Mouse (Mus musculus): ENCODE measurements at regions not wholly inside any gene's neighbourhood (a gene's known extent, or its start where the extent isn't known, plus 50 kb on each side); places are given as distances from the start of the nearest gene placed in this dataset.

GRCm38 (mm10) chr15:59773983-59774382 lies 242.4 kb downstream of the 4933412E24Rik start:
- DNase-seq (ENCODE audit: low spot score), result peak; percentile 35
- H3K4me3 ChIP-seq (ENCODE audit: low read depth, low read length), result no peak overlapping the region
- ATAC-seq, result no peak; the same call in 1 of the 2 replicates
- H3K27ac ChIP-seq (ENCODE audit: low read length), result no peak overlapping the region
- H3K36me3 ChIP-seq (ENCODE audit: insufficient read depth, low read length), result no peaks in the 10 kb centered on the region
- no peaks in the 10 kb centered on the region; the same call in 1 of the 2 replicates for H3K4me1 ChIP-seq (ENCODE audit: insufficient read depth, low read depth, low read length)
- no peak overlapping the region for H3K4me2 ChIP-seq (replicated peaks; ENCODE audit: low read depth, low read length)
- H3K9me3 ChIP-seq (ENCODE audit: low read length), result no peaks in the 10 kb centered on the region
- H3K27me3 ChIP-seq (replicated peaks; ENCODE audit: insufficient read depth, low read length), result no peaks in the 10 kb centered on the region
- TF ChIP-seq CTCF (IDR thresholded peaks at IDR 0.05) (no peak), EP300 (IDR thresholded peaks at IDR 0.05) (peak; percentile 54)
- H3K9ac ChIP-seq (replicated peaks; ENCODE audit: low read depth), result no peak overlapping the region
- WGBS, result 79% methylated on average over 2 of the region's 2 CpGs

- Histone ChIP-seq H3K36me3 (ENCODE audit: insufficient read depth, low read length) (no peaks in the 10 kb centered on the region), H3K9me3 (ENCODE audit: low read length) (no peaks in the 10 kb centered on the region), H3K4me3 (ENCODE audit: low read depth, low read length) (no peak overlapping the region), H3K9ac (replicated peaks; ENCODE audit: low read depth) (no peak overlapping the region), H3K4me2 (replicated peaks; ENCODE audit: low read depth, low read length) (no peak overlapping the region), H3K27me3 (replicated peaks; ENCODE audit: insufficient read depth, low read length) (no peaks in the 10 kb centered on the region), H3K27ac (ENCODE audit: low read length) (peak overlapping the region; percentile 38; the same call in 1 of the 2 replicates), H3K4me1 (ENCODE audit: insufficient read depth, low read depth, low read length) (no peaks in the 10 kb centered on the region; the same call in 1 of the 2 replicates)
- no peak for TF ChIP-seq CTCF (IDR thresholded peaks at IDR 0.05)
- peak; percentile 95 for TF ChIP-seq EP300 (IDR thresholded peaks at IDR 0.05)
- WGBS, result 68% methylated on average over 2 of the region's 2 CpGs
- ATAC-seq, result peak; percentile 71
- DNase-seq (ENCODE audit: low spot score), result peak; percentile 86
Measured at GRCm38 (mm10) chr15:59772595-59772994, 243.8 kb downstream of the 4933412E24Rik start.

GRCm38 (mm10) chr15:59762061-59762460 lies 254.4 kb downstream of the 4933412E24Rik start:
- H3K9me3 ChIP-seq (ENCODE audit: low read length), result no peaks in the 10 kb centered on the region
- no peak overlapping the region for H3K4me3 ChIP-seq (ENCODE audit: low read depth, low read length)
- H3K27ac ChIP-seq (ENCODE audit: low read length), result no peak overlapping the region
- H3K27me3 ChIP-seq (replicated peaks; ENCODE audit: insufficient read depth, low read length), result no peaks in the 10 kb centered on the region
- H3K4me2 ChIP-seq (replicated peaks; ENCODE audit: low read depth, low read length), result no peak overlapping the region
- WGBS, result 89% methylated on average over 6 of the region's 6 CpGs
- DNase-seq (ENCODE audit: low spot score) (no peak), ATAC-seq (no peak)
- no peak overlapping the region for H3K9ac ChIP-seq (replicated peaks; ENCODE audit: low read depth)
- H3K36me3 ChIP-seq (ENCODE audit: insufficient read depth, low read length), result no peaks in the 10 kb centered on the region
- no peaks in the 10 kb centered on the region for H3K4me1 ChIP-seq (ENCODE audit: insufficient read depth, low read depth, low read length)
- TF ChIP-seq CTCF (IDR thresholded peaks at IDR 0.05), result no peak

- H3K27me3 ChIP-seq (replicated peaks; ENCODE audit: insufficient read depth, low read length), result no peaks in the 10 kb centered on the region
- no peak overlapping the region for H3K4me2 ChIP-seq (replicated peaks; ENCODE audit: low read depth, low read length)
- no peaks in the 10 kb centered on the region for H3K36me3 ChIP-seq (ENCODE audit: insufficient read depth, low read length)
- no peak for TF ChIP-seq CTCF (IDR thresholded peaks at IDR 0.05)
- no peak for TF ChIP-seq EP300 (IDR thresholded peaks at IDR 0.05)
- H3K9me3 ChIP-seq (ENCODE audit: low read length), result no peaks in the 10 kb centered on the region
- H3K4me3 ChIP-seq (ENCODE audit: low read depth, low read length), result no peak overlapping the region
- no peak overlapping the region for H3K9ac ChIP-seq (replicated peaks; ENCODE audit: low read depth)
- WGBS, result 89% methylated on average over 5 of the region's 5 CpGs
- DNase-seq (ENCODE audit: low spot score), result no peak
- no peak for ATAC-seq
- H3K4me1 ChIP-seq (ENCODE audit: insufficient read depth, low read depth, low read length), result no peaks in the 10 kb centered on the region
- H3K27ac ChIP-seq (ENCODE audit: low read length), result no peak overlapping the region
Measured at GRCm38 (mm10) chr15:59760490-59760889, 255.9 kb downstream of the 4933412E24Rik start.

- Histone ChIP-seq H3K4me1 (ENCODE audit: insufficient read depth, low read depth, low read length) (no peaks in the 10 kb centered on the region), H3K4me2 (replicated peaks; ENCODE audit: low read depth, low read length) (no peak overlapping the region), H3K36me3 (ENCODE audit: insufficient read depth, low read length) (no peaks in the 10 kb centered on the region), H3K9me3 (ENCODE audit: low read length) (no peaks in the 10 kb centered on the region), H3K27ac (ENCODE audit: low read length) (no peak overlapping the region), H3K27me3 (replicated peaks; ENCODE audit: insufficient read depth, low read length) (no peaks in the 10 kb centered on the region), H3K4me3 (ENCODE audit: low read depth, low read length) (no peak overlapping the region), H3K9ac (replicated peaks; ENCODE audit: low read depth) (no peak overlapping the region)
- WGBS, result 20% methylated on average over 4 of the region's 4 CpGs
- TF ChIP-seq EP300 (IDR thresholded peaks at IDR 0.05) (peak; percentile 57), CTCF (IDR thresholded peaks at IDR 0.05) (no peak)
- DNase-seq (ENCODE audit: low spot score) (peak; percentile 83), ATAC-seq (peak; percentile 94)
Measured at GRCm38 (mm10) chr15:59759566-59759965, 256.8 kb downstream of the 4933412E24Rik start.

- Histone ChIP-seq H3K9ac (replicated peaks; ENCODE audit: low read depth) (no peak overlapping the region), H3K4me3 (ENCODE audit: low read depth, low read length) (no peak overlapping the region), H3K4me2 (replicated peaks; ENCODE audit: low read depth, low read length) (no peak overlapping the region), H3K4me1 (ENCODE audit: insufficient read depth, low read depth, low read length) (no peaks in the 10 kb centered on the region), H3K27me3 (replicated peaks; ENCODE audit: insufficient read depth, low read length) (no peaks in the 10 kb centered on the region), H3K27ac (ENCODE audit: low read length) (no peak overlapping the region), H3K9me3 (ENCODE audit: low read length) (no peaks in the 10 kb centered on the region), H3K36me3 (ENCODE audit: insufficient read depth, low read length) (no peaks in the 10 kb centered on the region)
- DNase-seq (ENCODE audit: low spot score), result no peak
- no peak for TF ChIP-seq CTCF (IDR thresholded peaks at IDR 0.05)
- WGBS, result 67% methylated on average over 2 of the region's 2 CpGs
- ATAC-seq, result no peak
Measured at GRCm38 (mm10) chr15:59758971-59759370, 257.4 kb downstream of the 4933412E24Rik start.

GRCm38 (mm10) chr15:59756141-59756540 lies 260.3 kb downstream of the 4933412E24Rik start:
- TF ChIP-seq CTCF (IDR thresholded peaks at IDR 0.05) (no peak), EP300 (IDR thresholded peaks at IDR 0.05) (peak; percentile 21; the same call in 1 of the 2 replicates)
- Histone ChIP-seq H3K36me3 (ENCODE audit: insufficient read depth, low read length) (no peaks in the 10 kb centered on the region), H3K4me2 (replicated peaks; ENCODE audit: low read depth, low read length) (no peak overlapping the region), H3K27me3 (replicated peaks; ENCODE audit: insufficient read depth, low read length) (no peaks in the 10 kb centered on the region), H3K9ac (replicated peaks; ENCODE audit: low read depth) (no peak overlapping the region), H3K27ac (ENCODE audit: low read length) (no peak overlapping the region), H3K9me3 (ENCODE audit: low read length) (no peaks in the 10 kb centered on the region), H3K4me3 (ENCODE audit: low read depth, low read length) (no peak overlapping the region), H3K4me1 (ENCODE audit: insufficient read depth, low read depth, low read length) (no peaks in the 10 kb centered on the region)
- ATAC-seq (peak; percentile 34), DNase-seq (ENCODE audit: low spot score) (peak; percentile 82)
- 38% methylated on average over 6 of the region's 6 CpGs for WGBS
